Mouse (Mus musculus): ENCODE measurements around the gene Cdh23. TPM values are rescaled to one million over a fixed set of nuclear protein-coding genes. Genes with fewer than 3 reads are reported as not detected.

The Cdh23 gene
- polyA plus RNA-seq, 1 experiment from 2014 or later: 0.87 TPM

Other genes with a start within 250 kb of the Cdh23 start
- 7.0 and 8.2 TPM in 2 replicates for gene Slc29a3, start 56.3 kb upstream of the Cdh23 start, polyA plus RNA-seq (2014; fragmentation: Nextera tagmentation; extraction: Ambion mirVana)
- gene Unc5b, start 135.1 kb upstream of the Cdh23 start, polyA plus RNA-seq (2014; fragmentation: Nextera tagmentation; extraction: Ambion mirVana): 4.0 and 4.7 TPM in 2 replicates